Mouse (Mus musculus) thymus, adult 2 months (tissue): ENCODE measurements around the gene Pkd1. TPM values are rescaled to one million over a fixed set of nuclear protein-coding genes. Genes with fewer than 3 reads are reported as not detected.

Source experiments
- DNase-seq: peaks from one replicate; pipeline ENCODE4 v3.0.0; 2021
- H3K27ac ChIP-seq: fragments of 200-500 bp; 2 replicates; pipeline ENCODE4 v1.5.1; 2012; ENCODE audit warnings: low read length, control low read depth; ENCODE audit not compliant: control insufficient read depth, insufficient read depth
- H3K27me3 ChIP-seq: fragments of 200-500 bp; 2 replicates; pipeline ENCODE4 v1.6.1; 2012; ENCODE audit warnings: mild to moderate bottlenecking, low read length, moderate library complexity, mixed read lengths; ENCODE audit not compliant: control insufficient read depth, insufficient read depth
- H3K36me3 ChIP-seq: fragments of 200-500 bp; 2 replicates; pipeline ENCODE4 v1.6.1; 2012; ENCODE audit warnings: mild to moderate bottlenecking, low read length, moderate library complexity; ENCODE audit not compliant: control insufficient read depth, insufficient read depth
- H3K4me1 ChIP-seq: fragments of 200-500 bp; replicated peaks from 2 replicates; pipeline ENCODE4 v1.6.1; 2012; ENCODE audit warnings: low read length; ENCODE audit not compliant: control insufficient read depth, insufficient read depth
- H3K4me3 ChIP-seq: fragments of 200-500 bp; 2 replicates; pipeline ENCODE4 v1.5.1; 2012; ENCODE audit warnings: mild to moderate bottlenecking, low read length, control low read depth, moderate library complexity; ENCODE audit not compliant: control insufficient read depth, insufficient read depth
- CTCF ChIP-seq: fragments of 200-500 bp; IDR thresholded peaks from 2 replicates; pipeline ENCODE4 v1.5.1; 2012; ENCODE audit warnings: mild to moderate bottlenecking, control low read depth, low read length, moderate library complexity, borderline replicate concordance; ENCODE audit not compliant: control insufficient read depth, poor library complexity, insufficient read depth; ENCODE audit errors: extremely low read depth
- POLR2A ChIP-seq: fragments of 200-500 bp; IDR thresholded peaks from 2 replicates; pipeline ENCODE4 v1.6.1; 2012; ENCODE audit warnings: mild to moderate bottlenecking, low read length, control low read depth, moderate library complexity; ENCODE audit not compliant: control insufficient read depth, poor library complexity, insufficient read depth; ENCODE audit errors: extremely low read depth
- WGBS: fragments of 180-500 bp; shearing (Covaris S2); methylation state at CpG from one replicate; pipeline ENCODE4 v1.1.7; 2018; 5-methylcytosine and 5-hydroxymethylcytosine counted together
- polyA plus RNA-seq: library from polyadenylated mRNA; depleted of rRNA; stranded (reverse); fragments of >200 nt; gene quantifications from 2 replicates; pipeline ENCODE4 v1.2.3, GENCODE M21; 2012

Pkd1 gene
- polyA plus RNA-seq, 1 experiment = 92.8 TPM

GRCm38 (mm10) chr17:24597989-24598388 is 48.4 kb downstream of the Pkd1 start:
- peaks cover 16% of the 10 kb centered on the region for H3K36me3 ChIP-seq
- 96% methylated on average over 3 of the region's 3 CpGs for WGBS

GRCm38 (mm10) chr17:24600502-24600901 is 50.9 kb downstream of the Pkd1 start:
- Histone ChIP-seq H3K36me3 (peaks cover 19% of the 10 kb centered on the region), H3K4me1 (0 out of 2 replicates have a peak, but pooled peaks cover 4% of the 10 kb centered on the region), H3K4me3 (no peak overlapping the region), H3K27ac (no peak overlapping the region), H3K27me3 (no peaks in the 10 kb centered on the region)
- 99% methylated on average over 4 of the region's 4 CpGs for WGBS
- no peak for DNase-seq
- TF ChIP-seq CTCF = no peak
- TF ChIP-seq POLR2A = no peak

More at GRCm38 (mm10) chr17:24597989-24598388, 48.4 kb downstream of the Pkd1 start:
- H3K27me3 ChIP-seq = no peaks in the 10 kb centered on the region
- TF ChIP-seq CTCF = no peak
- no peak for TF ChIP-seq POLR2A
- DNase-seq = no peak
- no peaks in the 10 kb centered on the region for H3K4me1 ChIP-seq
- no peak overlapping the region for H3K27ac ChIP-seq
- H3K4me3 ChIP-seq = no peak overlapping the region

- DNase-seq = no peak
- TF ChIP-seq POLR2A (no peak), CTCF (no peak)
- 44% methylated on average over 8 of the region's 8 CpGs for WGBS
- Histone ChIP-seq H3K4me1 (0 out of 2 replicates have a peak, but pooled peaks cover 4% of the 10 kb centered on the region), H3K4me3 (no peak overlapping the region), H3K36me3 (peaks cover 8% of the 10 kb centered on the region), H3K27ac (no peak overlapping the region), H3K27me3 (no peaks in the 10 kb centered on the region)
Observed at GRCm38 (mm10) chr17:24603961-24604360, 54.3 kb downstream of the Pkd1 start.

- no peak overlapping the region for H3K27ac ChIP-seq
- 95% methylated on average over 3 of the region's 3 CpGs for WGBS
- H3K4me1 ChIP-seq = 0 out of 2 replicates have a peak, but pooled peaks cover 4% of the 10 kb centered on the region
- no peak overlapping the region for H3K4me3 ChIP-seq
- TF ChIP-seq CTCF (no peak), POLR2A (no peak)
- H3K27me3 ChIP-seq = no peaks in the 10 kb centered on the region
- DNase-seq = no peak
- peaks cover 8% of the 10 kb centered on the region for H3K36me3 ChIP-seq
Observed at GRCm38 (mm10) chr17:24604557-24604956, 54.9 kb downstream of the Pkd1 start.

GRCm38 (mm10) chr17:24608370-24608769 is 58.7 kb downstream of the Pkd1 start:
- H3K36me3 ChIP-seq = peaks cover 8% of the 10 kb centered on the region
- H3K27ac ChIP-seq = no peak overlapping the region
- H3K4me1 ChIP-seq = 0 out of 2 replicates have a peak, but pooled peaks cover 4% of the 10 kb centered on the region
- H3K4me3 ChIP-seq = no peak overlapping the region
- WGBS = 97% methylated on average over 4 of the region's 4 CpGs
- no peaks in the 10 kb centered on the region for H3K27me3 ChIP-seq
- no peak for DNase-seq
- TF ChIP-seq POLR2A (no peak), CTCF (no peak)

- no peak for DNase-seq
- Histone ChIP-seq H3K4me3 (no peak overlapping the region), H3K27ac (no peak overlapping the region), H3K36me3 (peaks cover 14% of the 10 kb centered on the region), H3K27me3 (no peaks in the 10 kb centered on the region), H3K4me1 (0 out of 2 replicates have a peak, but pooled peaks cover 4% of the 10 kb centered on the region)
- WGBS = 81% methylated on average over 8 of the region's 8 CpGs
- TF ChIP-seq CTCF (no peak), POLR2A (no peak)
Observed at GRCm38 (mm10) chr17:24608874-24609273, 59.2 kb downstream of the Pkd1 start.

DNA sequence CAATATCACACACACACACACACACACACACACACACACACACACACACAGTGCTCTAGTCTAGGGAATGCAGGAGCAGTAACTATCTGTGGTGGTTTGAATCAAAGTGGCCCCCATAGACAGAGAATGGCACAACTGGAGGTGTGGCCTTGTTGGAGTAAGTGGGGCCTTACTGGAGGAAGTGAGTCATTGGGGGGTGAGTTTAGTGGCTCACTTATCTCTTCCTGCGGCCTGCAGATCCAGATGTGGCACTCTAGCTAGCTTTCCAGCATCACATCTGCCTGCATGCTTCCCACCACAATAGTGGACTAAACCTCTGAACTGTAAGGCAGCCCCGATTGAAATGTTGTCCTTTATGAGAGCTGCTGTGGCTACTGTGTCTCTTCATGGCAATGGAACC is 61.1 kb downstream of the Pkd1 start:
- H3K4me3 ChIP-seq = no peak overlapping the region
- H3K4me1 ChIP-seq = no peaks in the 10 kb centered on the region
- no peaks in the 10 kb centered on the region for H3K27me3 ChIP-seq
- peaks cover 9% of the 10 kb centered on the region for H3K36me3 ChIP-seq
- H3K27ac ChIP-seq = no peak overlapping the region
- TF ChIP-seq POLR2A = no peak
- TF ChIP-seq CTCF = no peak
- 12% methylated on average over 2 of the region's 2 CpGs for WGBS
- DNase-seq = no peak
